Mouse (Mus musculus): Measurements from ENCODE around the gene Mov10l1. TPM values are rescaled to one million over a fixed set of nuclear protein-coding genes. Genes with fewer than 3 reads are reported as not detected.

The Mov10l1 gene
- polyA plus RNA-seq, 1 experiment, result not detected

GRCm38 (mm10) chr15:88955342-88955741, 27.4 kb upstream of the Mov10l1 start:
- Histone ChIP-seq H3K4me1 (ENCODE audit: control insufficient read depth, insufficient read depth, low read length) (peaks cover 5% of the 10 kb centered on the region), H3K4me3 (ENCODE audit: insufficient read depth, low read length) (no peak overlapping the region), H3K27ac (ENCODE audit: insufficient read depth, low read depth, low read length) (no peak overlapping the region)
- TF ChIP-seq CTCF (IDR thresholded peaks at IDR 0.05; ENCODE audit: low read depth, low read length), result no peak
- no peak for TF ChIP-seq POLR2A (IDR thresholded peaks at IDR 0.05; ENCODE audit: borderline replicate concordance, low read depth, low read length)

- Histone ChIP-seq H3K4me3 (ENCODE audit: insufficient read depth, low read length) (no peak overlapping the region), H3K4me1 (ENCODE audit: control insufficient read depth, insufficient read depth, low read length) (peaks cover 5% of the 10 kb centered on the region), H3K27ac (ENCODE audit: insufficient read depth, low read depth, low read length) (no peak overlapping the region)
- TF ChIP-seq POLR2A (IDR thresholded peaks at IDR 0.05; ENCODE audit: borderline replicate concordance, low read depth, low read length) (no peak), CTCF (IDR thresholded peaks at IDR 0.05; ENCODE audit: low read depth, low read length) (no peak)
These were observed 25.2 kb upstream of the Mov10l1 start for GRCm38 (mm10) chr15:88957522-88957921.

- Histone ChIP-seq H3K4me1 (ENCODE audit: control insufficient read depth, insufficient read depth, low read length) (no peaks in the 10 kb centered on the region), H3K4me3 (ENCODE audit: insufficient read depth, low read length) (no peak overlapping the region), H3K27ac (ENCODE audit: insufficient read depth, low read depth, low read length) (no peak overlapping the region)
- no peak for TF ChIP-seq CTCF (IDR thresholded peaks at IDR 0.05; ENCODE audit: low read depth, low read length)
- TF ChIP-seq POLR2A (IDR thresholded peaks at IDR 0.05; ENCODE audit: borderline replicate concordance, low read depth, low read length), result no peak
These were observed 18.6 kb upstream of the Mov10l1 start for GRCm38 (mm10) chr15:88964070-88964578.

GRCm38 (mm10) chr15:88972300-88972699, 10.4 kb upstream of the Mov10l1 start:
- H3K4me3 ChIP-seq (ENCODE audit: insufficient read depth, low read length), result no peak overlapping the region
- no peak overlapping the region for H3K27ac ChIP-seq (ENCODE audit: insufficient read depth, low read depth, low read length)
- H3K4me1 ChIP-seq (ENCODE audit: control insufficient read depth, insufficient read depth, low read length), result 0 out of 2 replicates have a peak, but pooled peaks cover 2% of the 10 kb centered on the region
- TF ChIP-seq POLR2A (IDR thresholded peaks at IDR 0.05; ENCODE audit: borderline replicate concordance, low read depth, low read length) (no peak), CTCF (IDR thresholded peaks at IDR 0.05; ENCODE audit: low read depth, low read length) (no peak)

- TF ChIP-seq POLR2A (IDR thresholded peaks at IDR 0.05; ENCODE audit: borderline replicate concordance, low read depth, low read length) (no peak), CTCF (IDR thresholded peaks at IDR 0.05; ENCODE audit: low read depth, low read length) (no peak)
- Histone ChIP-seq H3K4me3 (ENCODE audit: insufficient read depth, low read length) (no peak within 1 kb of the TSS), H3K27ac (ENCODE audit: insufficient read depth, low read depth, low read length) (no peak within 1 kb of the TSS), H3K4me1 (ENCODE audit: control insufficient read depth, insufficient read depth, low read length) (no peaks in the 10 kb centered on the region)
These were observed 4.2 kb upstream of the Mov10l1 start, which contains the start of gene Mlc1 for GRCm38 (mm10) chr15:88978281-88979137. Gene Mlc1 (minus strand): TSS chr15:88979007.

- no peak overlapping the region for H3K27ac ChIP-seq (ENCODE audit: insufficient read depth, low read depth, low read length)
- TF ChIP-seq CTCF (IDR thresholded peaks at IDR 0.05; ENCODE audit: low read depth, low read length), result no peak
- TF ChIP-seq POLR2A (IDR thresholded peaks at IDR 0.05; ENCODE audit: borderline replicate concordance, low read depth, low read length), result no peak
- no peaks in the 10 kb centered on the region for H3K4me1 ChIP-seq (ENCODE audit: control insufficient read depth, insufficient read depth, low read length)
- no peak overlapping the region for H3K4me3 ChIP-seq (ENCODE audit: insufficient read depth, low read length)
These were observed 3.6 kb upstream of the Mov10l1 start for GRCm38 (mm10) chr15:88979138-88979446.

- no peak overlapping the region for H3K4me3 ChIP-seq (ENCODE audit: insufficient read depth, low read length)
- no peak for TF ChIP-seq CTCF (IDR thresholded peaks at IDR 0.05; ENCODE audit: low read depth, low read length)
- TF ChIP-seq POLR2A (IDR thresholded peaks at IDR 0.05; ENCODE audit: borderline replicate concordance, low read depth, low read length), result no peak
- peaks cover 7% of the 10 kb centered on the region for H3K4me1 ChIP-seq (ENCODE audit: control insufficient read depth, insufficient read depth, low read length)
- H3K27ac ChIP-seq (ENCODE audit: insufficient read depth, low read depth, low read length), result no peak overlapping the region
These were observed 6.5 kb downstream of the Mov10l1 start for GRCm38 (mm10) chr15:88989236-88989635.

GRCm38 (mm10) chr15:88998636-88999035, 15.9 kb downstream of the Mov10l1 start:
- TF ChIP-seq CTCF (IDR thresholded peaks at IDR 0.05; ENCODE audit: low read depth, low read length) (no peak), POLR2A (IDR thresholded peaks at IDR 0.05; ENCODE audit: borderline replicate concordance, low read depth, low read length) (no peak)
- no peak overlapping the region for H3K4me3 ChIP-seq (ENCODE audit: insufficient read depth, low read length)

GRCm38 (mm10) chr15:88999124-88999523, 16.4 kb downstream of the Mov10l1 start:
- no peak for TF ChIP-seq CTCF (IDR thresholded peaks at IDR 0.05; ENCODE audit: low read depth, low read length)
- TF ChIP-seq POLR2A (IDR thresholded peaks at IDR 0.05; ENCODE audit: borderline replicate concordance, low read depth, low read length), result no peak
- Histone ChIP-seq H3K4me3 (ENCODE audit: insufficient read depth, low read length) (no peak overlapping the region), H3K27ac (ENCODE audit: insufficient read depth, low read depth, low read length) (no peak overlapping the region), H3K4me1 (ENCODE audit: control insufficient read depth, insufficient read depth, low read length) (no peaks in the 10 kb centered on the region)

More at GRCm38 (mm10) chr15:88998636-88999035, 15.9 kb downstream of the Mov10l1 start:
- Histone ChIP-seq H3K4me1 (ENCODE audit: control insufficient read depth, insufficient read depth, low read length) (no peaks in the 10 kb centered on the region), H3K27ac (ENCODE audit: insufficient read depth, low read depth, low read length) (no peak overlapping the region)

- Histone ChIP-seq H3K27ac (ENCODE audit: insufficient read depth, low read depth, low read length) (no peak overlapping the region), H3K4me3 (ENCODE audit: insufficient read depth, low read length) (no peak overlapping the region), H3K4me1 (ENCODE audit: control insufficient read depth, insufficient read depth, low read length) (no peaks in the 10 kb centered on the region)
- TF ChIP-seq POLR2A (IDR thresholded peaks at IDR 0.05; ENCODE audit: borderline replicate concordance, low read depth, low read length) (no peak), CTCF (IDR thresholded peaks at IDR 0.05; ENCODE audit: low read depth, low read length) (no peak)
These were observed 17.7 kb downstream of the Mov10l1 start for GRCm38 (mm10) chr15:89000367-89000766.
